Mouse (Mus musculus) CH12F3 (cell line): Measurements from ENCODE around the gene Capzb.

Experiments used
- in situ Hi-C: fragments of 300-500 bp; cut with MboI; formaldehyde crosslinking; loops from 2 replicates; pipeline ENCODE4 v1.14.3; 2020; ENCODE audit warnings: low sequenced_read_pairs

The Capzb gene

GRCm38 (mm10) chr4:139179731-139180625 is 12.7 kb upstream of the Capzb start:
- in situ Hi-C loops, result no loop called here

- in situ Hi-C loops, result no loop called here
Measured at GRCm38 (mm10) chr4:139182511-139182910, 10.2 kb upstream of the Capzb start.

- in situ Hi-C loops, result no loop called here
Measured at GRCm38 (mm10) chr4:139185766-139186442, 6.8 kb upstream of the Capzb start.

GRCm38 (mm10) chr4:139187930-139188329 is 4.8 kb upstream of the Capzb start:
- in situ Hi-C loops, result no loop called here

GRCm38 (mm10) chr4:139191605-139192498 is 847 bp upstream of the Capzb start:
- in situ Hi-C loops, result no loop called here

GRCm38 (mm10) chr4:139193176-139194093 is 736 bp downstream of the Capzb start:
- in situ Hi-C loops, result no loop called here

- in situ Hi-C loops, result no loop called here
Measured at GRCm38 (mm10) chr4:139195101-139195500, 2.4 kb downstream of the Capzb start.

- in situ Hi-C loops, result no loop called here
Measured at GRCm38 (mm10) chr4:139196464-139196863, 3.8 kb downstream of the Capzb start.

- in situ Hi-C loops, result no loop called here
Measured at GRCm38 (mm10) chr4:139196949-139197348, 4.2 kb downstream of the Capzb start.

GRCm38 (mm10) chr4:139197453-139197852 is 4.8 kb downstream of the Capzb start:
- in situ Hi-C loops, result no loop called here

GRCm38 (mm10) chr4:139198004-139198689 is 5.4 kb downstream of the Capzb start:
- in situ Hi-C loops, result no loop called here

- in situ Hi-C loops, result no loop called here
Measured at GRCm38 (mm10) chr4:139199126-139199525, 6.4 kb downstream of the Capzb start.

GRCm38 (mm10) chr4:139199703-139200340 is 7.1 kb downstream of the Capzb start:
- in situ Hi-C loops, result no loop called here

- in situ Hi-C loops, result no loop called here
Measured at GRCm38 (mm10) chr4:139200946-139201345, 8.2 kb downstream of the Capzb start.

- in situ Hi-C loops, result no loop called here
Measured at GRCm38 (mm10) chr4:139202556-139202955, 9.9 kb downstream of the Capzb start.

- in situ Hi-C loops, result no loop called here
Measured at GRCm38 (mm10) chr4:139203381-139203780, 10.7 kb downstream of the Capzb start.

- in situ Hi-C loops, result no loop called here
Measured at GRCm38 (mm10) chr4:139205842-139206241, 13.1 kb downstream of the Capzb start.

GRCm38 (mm10) chr4:139206353-139207045 is 13.8 kb downstream of the Capzb start:
- in situ Hi-C loops, result no loop called here
